ENCODE assay signal across 8 mouse cellular contexts in genomic region chr5:109996026-109996937, GRCm38 (mm10). TPM values are rescaled to one million over a fixed set of nuclear protein-coding genes. Genes with fewer than 3 reads are reported as not detected.
DNase-seq lines count a peak whose midpoint lies in the region; ATAC-seq and TF ChIP-seq lines count a peak whose summit lies in the region.
"Not testable (repeated sequence)": the region's sequence is repeated elsewhere in the genome, so short reads cannot be mapped to it uniquely, and the experiment has no call there.

Gene Zfp932, plus strand, starts transcription at chr5:109996521.

- TF ChIP-seq CTCF in liver, postnatal 0 days (IDR thresholded peaks at IDR 0.05; ENCODE audit: low read depth), result not testable (repeated sequence)

- peak; percentile 86 for DNase-seq in ES-CJ7 (ENCODE audit: low read depth, low spot score)
- DNase-seq in c-Kit-positive CD71-positive TER-119-positive erythroid progenitor cells, embryonic 14.5 days (ENCODE audit: low spot score), result peak; percentile 77
- DNase-seq in heart, postnatal 36 days, result peak; percentile 83
- DNase-seq in layer of hippocampus, adult 11-12 months (ENCODE audit: low spot score), result peak; percentile 86
- DNase-seq in liver, postnatal 0 days, result not testable (repeated sequence)
- DNase-seq in telencephalon, adult 2 months (ENCODE audit: low read depth, low spot score), result peak; percentile 75

- not testable (repeated sequence) for TF ChIP-seq EP300 in liver, postnatal 0 days (IDR thresholded peaks at IDR 0.05; ENCODE audit: low read depth)

- not testable (repeated sequence) for ATAC-seq in forebrain, embryonic 15.5 days (replicated peaks); neural tube, embryonic 12.5 days (ENCODE audit: low FRiP score, low read depth)
- ATAC-seq in liver, postnatal 0 days, result peak; percentile 99

- not testable (repeated sequence) for H3K27me3 ChIP-seq in forebrain, embryonic 15.5 days; liver, postnatal 0 days (ENCODE audit: insufficient read depth, low read length); neural tube, embryonic 12.5 days (replicated peaks)

- H3K36me3 ChIP-seq in forebrain, embryonic 15.5 days; liver, postnatal 0 days (replicated peaks; ENCODE audit: insufficient read depth, low read length); neural tube, embryonic 12.5 days: not testable (repeated sequence)

- H3K9me3 ChIP-seq in forebrain, embryonic 15.5 days; liver, postnatal 0 days (ENCODE audit: low read length); neural tube, embryonic 12.5 days: not testable (repeated sequence)

- not testable (repeated sequence) for H3K4me3 ChIP-seq in forebrain, embryonic 15.5 days; neural tube, embryonic 12.5 days
- peak within 1 kb of the TSS; percentile 50 for H3K4me3 ChIP-seq in liver, postnatal 0 days (ENCODE audit: low read depth, low read length)

- no CpG with 5 or more reads among the region's 24 CpGs for WGBS in forebrain, embryonic 15.5 days
- 3% methylated on average over 24 of the region's 24 CpGs for WGBS in liver, postnatal 0 days (ENCODE audit: insufficient replicate concordance)
- WGBS in neural tube, embryonic 12.5 days, result no CpG with 5 or more reads among the region's 24 CpGs

- H3K4me1 ChIP-seq in forebrain, embryonic 15.5 days; liver, postnatal 0 days (ENCODE audit: insufficient read depth); neural tube, embryonic 12.5 days: not testable (repeated sequence)

- intact Hi-C loops in heart, postnatal 36 days (cut with DNase I), result loop anchor here (1.0 to 10.0 kb wide), 2 partner anchors 70 to 139 kb away; partner anchors contain the start of gene Chfr

- not testable (repeated sequence) for H3K9ac ChIP-seq in forebrain, embryonic 15.5 days (replicated peaks); neural tube, embryonic 12.5 days
- peak within 1 kb of the TSS; percentile 30; the same call in 1 of the 2 replicates for H3K9ac ChIP-seq in liver, postnatal 0 days (replicated peaks)

- H3K4me2 ChIP-seq in forebrain, embryonic 15.5 days (replicated peaks); neural tube, embryonic 12.5 days (replicated peaks): not testable (repeated sequence)
- peak within 1 kb of the TSS; percentile 59 for H3K4me2 ChIP-seq in liver, postnatal 0 days (ENCODE audit: low read depth, low read length)

- not testable (repeated sequence) for H3K27ac ChIP-seq in forebrain, embryonic 15.5 days (replicated peaks); liver, postnatal 0 days (ENCODE audit: low read depth); neural tube, embryonic 12.5 days

RNA-seq across cellular contexts. Expression of gene Zfp932, which starts in this region (rescaled TPM):
- polyA plus RNA-seq in forebrain, embryonic 15.5 days (2015; fragmentation: Nextera tagmentation; extraction: Ambion mirVana), result 27.7 and 30.3 TPM in 2 replicates
- total RNA-seq in heart, postnatal 36 days (2021), result 1 to 10 TPM; 6.0 to 7.1 TPM
- polyA plus RNA-seq in liver, postnatal 0 days (2015; fragmentation: Nextera tagmentation; extraction: Ambion mirVana), result 5.2 and 6.3 TPM in 2 replicates
- polyA plus RNA-seq in neural tube, embryonic 12.5 days (2016; fragmentation: Nextera tagmentation; extraction: Ambion mirVana), result 24.8 and 29.9 TPM in 2 replicates
